Mouse (Mus musculus) CD4-positive helper T cell, adult 2 months (primary cell): ENCODE data around the gene Habp2.

Experiments used
- DNase-seq: peaks from one replicate; pipeline ENCODE4 v3.0.0-alpha.2; 2012; ENCODE audit warnings: low read depth, missing footprints, low spot score

Habp2 gene

GRCm38 (mm10) chr19:56294654-56295399, 7.9 kb downstream of the Habp2 start:
- DNase-seq: peak; percentile 45

GRCm38 (mm10) chr19:56296668-56297067, 9.7 kb downstream of the Habp2 start:
- DNase-seq: peak; percentile 47

GRCm38 (mm10) chr19:56297264-56297663, 10.3 kb downstream of the Habp2 start:
- no peak for DNase-seq

GRCm38 (mm10) chr19:56300835-56301234, 13.9 kb downstream of the Habp2 start:
- DNase-seq: no peak

GRCm38 (mm10) chr19:56316531-56316930, 29.6 kb downstream of the Habp2 start:
- DNase-seq: no peak

GRCm38 (mm10) chr19:56319219-56319618, 32.3 kb downstream of the Habp2 start:
- DNase-seq: no peak

GRCm38 (mm10) chr19:56319629-56320028, 32.7 kb downstream of the Habp2 start:
- no peak for DNase-seq

- peak; percentile 66 for DNase-seq
Measured at GRCm38 (mm10) chr19:56320186-56320860, 33.4 kb downstream of the Habp2 start.

- no peak for DNase-seq
Measured at GRCm38 (mm10) chr19:56321303-56321920, 34.5 kb downstream of the Habp2 start.

- DNase-seq: no peak
Measured at GRCm38 (mm10) chr19:56325676-56326075, 38.7 kb downstream of the Habp2 start.

GRCm38 (mm10) chr19:56326243-56326855, 39.4 kb downstream of the Habp2 start:
- DNase-seq: no peak

- no peak for DNase-seq
Measured at GRCm38 (mm10) chr19:56336321-56336720, 49.4 kb downstream of the Habp2 start.

- no peak for DNase-seq
Measured at GRCm38 (mm10) chr19:56336826-56337225, 49.9 kb downstream of the Habp2 start.

- no peak for DNase-seq
Measured at GRCm38 (mm10) chr19:56342006-56342405, 55.1 kb downstream of the Habp2 start.

- no peak for DNase-seq
Measured at GRCm38 (mm10) chr19:56343869-56344563, 57.1 kb downstream of the Habp2 start.

- peak; percentile 21 for DNase-seq
Measured at GRCm38 (mm10) chr19:56346016-56346415, 59.1 kb downstream of the Habp2 start.

- no peak for DNase-seq
Measured at GRCm38 (mm10) chr19:56346750-56347149, 59.8 kb downstream of the Habp2 start.

GRCm38 (mm10) chr19:56349295-56349694, 62.4 kb downstream of the Habp2 start:
- peak; percentile 6 for DNase-seq

- DNase-seq: no peak
Measured at GRCm38 (mm10) chr19:56353689-56354088, 66.8 kb downstream of the Habp2 start.

GRCm38 (mm10) chr19:56355201-56355600, 68.3 kb downstream of the Habp2 start:
- DNase-seq: no peak
